In genomic region chr11:20800277-20801092, GRCm38 (mm10) we compare ENCODE assay signal across 9 mouse cellular contexts. TPM values are rescaled to one million over a fixed set of nuclear protein-coding genes. Genes with fewer than 3 reads are reported as not detected.
DNase-seq lines count a peak whose midpoint lies in the region; ATAC-seq lines count a peak whose summit lies in the region.
"Had no signal": no experiment of that assay in that cellular context is flagged by ENCODE, and none has a peak within 500 bp of the region (broad histone marks: within the 10 kb centered on the region; RNA-seq: fewer than 3 reads in every experiment).

No protein-coding gene starts in this region.

- no peaks in the 10 kb centered on the region for H3K36me3 ChIP-seq in forebrain, embryonic 14.5 days (ENCODE audit: control insufficient read depth, insufficient read depth, low read length)

- H3K27ac ChIP-seq in forebrain, embryonic 14.5 days (ENCODE audit: low read depth, low read length): no peak overlapping the region
- H3K27ac ChIP-seq: liver, embryonic 14.5 days had no signal

- H3K9ac ChIP-seq in forebrain, embryonic 14.5 days (ENCODE audit: low read length): no peak overlapping the region; the same call in 1 of the 2 replicates
- H3K9ac ChIP-seq: liver, embryonic 14.5 days had no signal

- WGBS in forebrain, embryonic 14.5 days: 8% methylated on average over 14 of the region's 14 CpGs

- peaks cover 7% of the 10 kb centered on the region; the same call in 1 of the 2 replicates for H3K4me1 ChIP-seq in forebrain, embryonic 14.5 days (ENCODE audit: control insufficient read depth, insufficient read depth, low read length)

- no peaks in the 10 kb centered on the region for H3K27me3 ChIP-seq in forebrain, embryonic 14.5 days (replicated peaks; ENCODE audit: control insufficient read depth, insufficient read depth, low read length)

- H3K4me2 ChIP-seq in forebrain, embryonic 14.5 days (ENCODE audit: low read length): peak overlapping the region; percentile 29

- DNase-seq in gastrocnemius, adult 18-20 months (ENCODE audit: low spot score): peak; percentile 3
- no peak for DNase-seq in gastrocnemius, adult 8-10 months (ENCODE audit: low spot score in 2 of 2)
- DNase-seq in forebrain, embryonic 14.5 days (ENCODE audit: low spot score): peak; percentile 61
- peak; percentile 10 for DNase-seq in kidney, postnatal 14 days
- DNase-seq in neural tube, embryonic 10.5 days (ENCODE audit: extremely low spot score, low spot score): peak; percentile 17
- no peak for DNase-seq in cerebellum, adult 9-11 months
- DNase-seq in adrenal gland, postnatal 25 days: no peak

- ATAC-seq in forebrain, embryonic 14.5 days: peak; percentile 42; the same call in 1 of the 2 replicates
- no peak for ATAC-seq in activated CD4-positive, CD25-positive, alpha-beta regulatory T cell, adult 4 months

- no peak overlapping the region for H3K4me3 ChIP-seq in forebrain, embryonic 14.5 days (ENCODE audit: low read depth, low read length)

- H3K9me3 ChIP-seq in forebrain, embryonic 14.5 days (replicated peaks; ENCODE audit: control insufficient read depth, low read length): no peaks in the 10 kb centered on the region

RNA-seq across cellular contexts. Expression of gene Lgalsl, which starts 30.4 kb away (rescaled TPM):
- total RNA-seq in gastrocnemius, adult 18-20 months (2021): 10 to 100 TPM; 69.7 to 76.0 TPM
- 10 to 100 TPM; 68.0 to 76.2 (median 72.6) TPM for total RNA-seq in gastrocnemius, adult 8-10 months (2022)
- 74.0 and 87.5 TPM in 2 replicates for polyA plus RNA-seq in forebrain, embryonic 14.5 days (2014; fragmentation: Nextera tagmentation; extraction: Ambion mirVana)
- polyA plus RNA-seq in activated CD4-positive, CD25-positive, alpha-beta regulatory T cell, adult 4 months (2017; shearing (Covaris generic)): 10 to 100 TPM; 11.9 to 18.5 TPM
- total RNA-seq in adrenal gland, postnatal 25 days (2021): 26.2 and 32.5 TPM in 2 replicates

RNA-seq across cellular contexts. Expression of gene Aftph, which starts 59.1 kb away (rescaled TPM):
- 10 to 100 TPM; 18.1 to 22.2 TPM for total RNA-seq in gastrocnemius, adult 18-20 months (2021)
- 10 to 100 TPM; 18.3 to 25.0 (median 19.0) TPM for total RNA-seq in gastrocnemius, adult 8-10 months (2022)
- 34.3 and 38.6 TPM in 2 replicates for polyA plus RNA-seq in forebrain, embryonic 14.5 days (2014; fragmentation: Nextera tagmentation; extraction: Ambion mirVana)
- 10 to 100 TPM; 47.7 to 49.7 TPM for polyA plus RNA-seq in activated CD4-positive, CD25-positive, alpha-beta regulatory T cell, adult 4 months (2017; shearing (Covaris generic))
- total RNA-seq in adrenal gland, postnatal 25 days (2021): 72.2 and 74.5 TPM in 2 replicates

Comparison
In these comparisons a context has a peak if more than half of its experiments do, and no peak if none do; other contexts are left out.
1. DNase-seq: peak in gastrocnemius, adult 18-20 months (single experiment), forebrain, embryonic 14.5 days (single experiment), kidney, postnatal 14 days (single experiment) and neural tube, embryonic 10.5 days (single experiment); none in gastrocnemius, adult 8-10 months (0 of 2), cerebellum, adult 9-11 months (single experiment) and adrenal gland, postnatal 25 days (single experiment).